ENCODE assay signal across 8 mouse cellular contexts in the genomic region with DNA sequence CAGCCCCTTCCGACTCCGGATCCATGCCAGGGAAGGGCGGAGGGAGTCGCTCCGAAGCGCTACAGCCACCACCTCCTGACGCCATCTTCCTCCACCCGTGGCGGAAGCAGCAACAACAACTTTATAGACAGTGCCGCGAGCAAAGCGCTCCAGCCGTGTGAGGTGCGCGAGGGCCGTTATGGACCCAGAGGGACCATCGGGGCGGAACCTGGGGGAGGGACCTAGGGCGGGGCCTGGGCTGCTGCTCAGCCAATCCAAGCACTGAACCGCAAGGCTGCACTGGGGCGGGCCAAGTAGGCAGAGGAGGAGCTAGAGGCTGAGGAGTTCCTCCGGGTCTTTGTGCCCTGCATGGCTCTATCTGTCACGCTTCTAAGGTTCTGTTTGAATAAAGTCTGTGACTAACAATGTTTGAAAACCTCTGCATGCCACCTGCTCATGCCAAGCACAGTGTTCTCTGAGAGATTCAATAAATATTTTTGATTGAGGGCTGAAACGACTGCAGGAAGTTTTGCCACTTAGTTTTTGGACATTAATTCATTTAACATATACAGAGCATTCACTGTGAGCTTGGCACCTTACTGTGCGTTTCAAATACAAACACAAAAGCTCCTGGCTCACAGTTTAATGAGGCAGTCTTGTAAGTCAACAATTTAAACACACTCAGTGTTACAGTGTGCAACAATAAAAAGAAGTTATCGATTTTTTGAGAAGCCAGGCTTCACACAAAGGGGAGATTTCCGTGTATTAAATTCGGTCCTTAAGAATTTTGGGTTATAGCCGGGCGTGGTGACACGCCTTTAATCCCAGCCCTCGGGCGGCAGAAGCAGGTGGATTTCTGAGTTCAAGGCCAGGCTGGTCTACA. TPM values are rescaled to one million over a fixed set of nuclear protein-coding genes. Genes with fewer than 3 reads are reported as not detected.
A peak's percentile ranks its signal among the peaks of the same experiment; 100 is the strongest.
DNase-seq lines count a peak whose midpoint lies in the region; ATAC-seq lines count a peak whose summit lies in the region.

No protein-coding gene starts in this region.

- peak overlapping the region; percentile 86 for H3K27ac ChIP-seq in intestine, embryonic 14.5 days (ENCODE audit: low read depth)

- peaks cover 15% of the 10 kb centered on the region for H3K4me1 ChIP-seq in intestine, embryonic 14.5 days (replicated peaks; ENCODE audit: control insufficient read depth, insufficient read depth, low read length)

- WGBS in intestine, embryonic 14.5 days: 20% methylated on average over 33 of the region's 33 CpGs

- intact Hi-C loops in left cerebral cortex, postnatal 14 days (cut with DNase I): loop anchor here (10.0 kb wide), 1 partner anchor 60 kb away; the partner anchor contains the start of genes Ppib and Snx22

- peak overlapping the region; percentile 83 for H3K9ac ChIP-seq in intestine, embryonic 14.5 days (ENCODE audit: low read length)

- H3K9me3 ChIP-seq in intestine, embryonic 14.5 days (ENCODE audit: control insufficient read depth, low read length): no peaks in the 10 kb centered on the region

- H3K36me3 ChIP-seq in intestine, embryonic 14.5 days (ENCODE audit: control insufficient read depth, insufficient read depth, low read length): 0 out of 2 replicates have a peak, but pooled peaks cover 2% of the 10 kb centered on the region

- no peaks in the 10 kb centered on the region for H3K27me3 ChIP-seq in intestine, embryonic 14.5 days (replicated peaks; ENCODE audit: control insufficient read depth, insufficient read depth, low read length)

- peak; percentile 96 for ATAC-seq in intestine, embryonic 14.5 days (replicated peaks; ENCODE audit: low FRiP score, low TSS enrichment, low read depth)

- H3K4me2 ChIP-seq in intestine, embryonic 14.5 days (ENCODE audit: low read length): peak overlapping the region; percentile 67

- peak; percentile 93 for DNase-seq in adrenal gland, adult 18-20 months (ENCODE audit: low spot score in 2 of 2)
- DNase-seq in embryo, embryonic 11 days: peak; percentile 98
- DNase-seq in gastrocnemius, postnatal 25 days: peak; percentile 99
- DNase-seq in intestine, embryonic 14.5 days (ENCODE audit: low spot score): peak; percentile 98
- DNase-seq in left cerebral cortex, postnatal 14 days (ENCODE audit: low spot score in 2 of 2): peak; percentile 96 to 98
- DNase-seq in mesoderm, embryonic 11.5 days (ENCODE audit: low read depth, low spot score): peak; percentile 98
- peak; percentile 95 to 96 for DNase-seq in right cerebral cortex, postnatal 36 days (ENCODE audit: low spot score in 2 of 2)
- DNase-seq in yolk sac, embryonic 10.5 days (ENCODE audit: low spot score): peak; percentile 99

- H3K4me3 ChIP-seq in intestine, embryonic 14.5 days (ENCODE audit: low read depth, low read length): peak overlapping the region; percentile 83

RNA-seq across cellular contexts. Expression of gene Snx1, which starts 1.5 kb away (rescaled TPM):
- 100 to 1,000 TPM in 1 of 2 experiments, 10 to 100 TPM in 1; 89.6 to 103 TPM for total RNA-seq in adrenal gland, adult 18-20 months (2021)
- total RNA-seq in gastrocnemius, postnatal 25 days (2021): 10 to 100 TPM; 14.0 to 16.7 TPM
- polyA plus RNA-seq in intestine, embryonic 14.5 days (2014; fragmentation: Nextera tagmentation; extraction: Ambion mirVana): 136 and 148 TPM in 2 replicates
- total RNA-seq in left cerebral cortex, postnatal 14 days (2021): 10 to 100 TPM; 51.6 to 56.3 TPM

RNA-seq across cellular contexts. Expression of gene Ciao2a, which starts 1.5 kb away (rescaled TPM):
- total RNA-seq in adrenal gland, adult 18-20 months (2021): 10 to 100 TPM; 68.8 to 80.3 TPM
- 10 to 100 TPM; 42.1 to 47.7 TPM for total RNA-seq in gastrocnemius, postnatal 25 days (2021)
- polyA plus RNA-seq in intestine, embryonic 14.5 days (2014; fragmentation: Nextera tagmentation; extraction: Ambion mirVana): 188 and 189 TPM in 2 replicates
- 10 to 100 TPM; 26.8 to 28.0 TPM for total RNA-seq in left cerebral cortex, postnatal 14 days (2021)

RNA-seq across cellular contexts. Expression of gene Dapk2, which starts 33.1 kb away (rescaled TPM):
- total RNA-seq in adrenal gland, adult 18-20 months (2021): 1 to 10 TPM; 4.4 to 4.9 TPM
- 10 to 100 TPM; 25.7 to 27.9 TPM for total RNA-seq in gastrocnemius, postnatal 25 days (2021)
- 4.4 and 4.8 TPM in 2 replicates for polyA plus RNA-seq in intestine, embryonic 14.5 days (2014; fragmentation: Nextera tagmentation; extraction: Ambion mirVana)
- 1 to 10 TPM; 2.4 to 5.8 TPM for total RNA-seq in left cerebral cortex, postnatal 14 days (2021)

RNA-seq across cellular contexts. Expression of gene Snx22, which starts 55.4 kb away (rescaled TPM):
- under 1 TPM; 0.17 to 0.38 TPM for total RNA-seq in adrenal gland, adult 18-20 months (2021)
- under 1 TPM; 0.18 to 0.21 TPM for total RNA-seq in gastrocnemius, postnatal 25 days (2021)
- 0.56 and 0.96 TPM in 2 replicates for polyA plus RNA-seq in intestine, embryonic 14.5 days (2014; fragmentation: Nextera tagmentation; extraction: Ambion mirVana)
- 1 to 10 TPM; 3.3 to 4.4 TPM for total RNA-seq in left cerebral cortex, postnatal 14 days (2021)

Comparison
In these comparisons a context has a peak if more than half of its experiments do, and no peak if none do; other contexts are left out.
1. Peak in every context shown above with its lines: DNase-seq, ATAC-seq, H3K4me3 ChIP-seq and H3K27ac ChIP-seq.